Mouse (Mus musculus): ENCODE measurements at regions not wholly inside any gene's neighbourhood (a gene's known extent, or its start where the extent isn't known, plus 50 kb on each side); places are given as distances from the start of the nearest gene placed in this dataset.
"Not testable (repeated sequence)": the region's sequence is repeated elsewhere in the genome, so short reads cannot be mapped to it uniquely, and the experiment has no call there.

DNA sequence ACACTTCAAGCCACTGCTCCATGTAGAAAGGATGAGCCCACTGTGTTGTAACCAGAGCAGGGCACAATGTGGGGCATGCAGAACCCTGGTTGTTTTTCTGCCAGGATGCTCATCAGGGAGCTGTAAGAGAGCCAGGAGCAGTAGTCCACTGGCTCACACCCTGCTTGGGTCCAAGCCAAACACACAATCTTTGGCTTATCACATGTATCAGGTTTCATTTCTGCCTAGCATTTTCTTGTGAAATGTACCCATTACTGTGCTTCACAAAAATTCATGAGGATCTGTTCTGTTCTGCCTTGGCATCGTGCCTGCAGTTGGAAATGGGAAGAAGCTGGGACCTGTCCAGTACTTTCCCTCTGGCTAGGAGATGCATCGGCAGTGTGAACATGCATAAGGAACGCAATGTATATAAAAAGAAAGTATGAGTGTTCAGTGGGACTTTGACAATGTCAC lies 491.6 kb upstream of the Igfbp3 start:
- H3K4me1 ChIP-seq (replicated peaks; ENCODE audit: low read depth, low read length): no peaks in the 10 kb centered on the region
- H3K4me3 ChIP-seq (replicated peaks; ENCODE audit: low read length): no peak overlapping the region
- H3K27me3 ChIP-seq (ENCODE audit: insufficient read depth, low read length): no peaks in the 10 kb centered on the region
- H3K9me3 ChIP-seq (ENCODE audit: low read length): peaks cover 22% of the 10 kb centered on the region
- no peaks in the 10 kb centered on the region for H3K36me3 ChIP-seq (ENCODE audit: insufficient read depth, low read length)
- TF ChIP-seq CTCF (conservative IDR thresholded peaks at IDR 0.05; ENCODE audit: low read length): no peak
- no peak for TF ChIP-seq POU5F1 (IDR thresholded peaks at IDR 0.05; ENCODE audit: borderline replicate concordance, low read length)
- TF ChIP-seq NANOG (IDR thresholded peaks at IDR 0.05; ENCODE audit: borderline replicate concordance, low read length): no peak

DNA sequence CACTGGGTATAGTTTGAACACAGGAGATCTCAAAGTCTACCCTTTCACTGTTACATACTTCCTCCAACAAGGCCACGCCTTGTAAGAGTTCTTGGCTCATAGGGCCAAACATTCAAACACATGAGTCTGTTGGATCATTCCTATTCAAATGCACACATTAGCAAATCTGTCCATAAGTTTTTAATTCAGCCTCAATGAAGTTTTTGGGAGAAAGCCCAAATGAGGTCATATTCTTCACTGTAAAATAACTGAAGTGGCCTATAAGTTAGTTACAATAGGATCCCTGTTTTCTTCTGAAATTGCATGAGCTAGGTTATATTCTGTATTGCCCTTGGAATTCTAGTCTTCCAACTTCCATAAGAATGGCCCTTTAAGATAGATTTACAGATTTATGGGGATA lies 483.9 kb upstream of the Igfbp3 start:
- Histone ChIP-seq H3K36me3 (ENCODE audit: insufficient read depth, low read length) (peaks cover 3% of the 10 kb centered on the region; the same call in 1 of the 2 replicates), H3K4me3 (replicated peaks; ENCODE audit: low read length) (no peak overlapping the region), H3K27me3 (ENCODE audit: insufficient read depth, low read length) (no peaks in the 10 kb centered on the region), H3K9me3 (ENCODE audit: low read length) (peaks cover 20% of the 10 kb centered on the region), H3K4me1 (replicated peaks; ENCODE audit: low read depth, low read length) (no peaks in the 10 kb centered on the region)
- TF ChIP-seq POU5F1 (IDR thresholded peaks at IDR 0.05; ENCODE audit: borderline replicate concordance, low read length) (no peak), NANOG (IDR thresholded peaks at IDR 0.05; ENCODE audit: borderline replicate concordance, low read length) (no peak), CTCF (conservative IDR thresholded peaks at IDR 0.05; ENCODE audit: low read length) (no peak)

DNA sequence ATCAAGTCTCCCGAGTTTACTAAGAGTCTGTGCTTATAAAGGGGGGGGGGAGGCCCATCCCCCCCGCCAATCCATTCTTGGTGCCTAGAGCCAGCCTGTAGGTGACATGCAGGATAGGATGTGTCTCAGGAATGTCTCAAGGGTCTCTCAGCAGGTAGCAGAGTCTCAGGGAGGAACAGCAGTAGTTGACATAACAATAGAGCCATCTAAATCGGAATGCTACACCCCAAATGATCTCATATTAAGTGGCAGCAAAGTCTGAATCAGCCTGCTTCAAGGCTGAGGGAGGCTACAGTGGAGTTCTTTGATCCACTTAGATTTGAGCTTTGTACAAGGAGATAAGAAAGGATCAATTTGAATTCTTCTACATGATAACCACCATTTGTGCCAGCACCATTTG lies 476.0 kb upstream of the Igfbp3 start:
- not testable (repeated sequence) for H3K4me3 ChIP-seq (replicated peaks; ENCODE audit: low read length); H3K36me3 ChIP-seq (ENCODE audit: insufficient read depth, low read length); H3K27me3 ChIP-seq (ENCODE audit: insufficient read depth, low read length); H3K4me1 ChIP-seq (replicated peaks; ENCODE audit: low read depth, low read length)
- H3K9me3 ChIP-seq (ENCODE audit: low read length): peaks cover 54% of the 10 kb centered on the region
- TF ChIP-seq NANOG (IDR thresholded peaks at IDR 0.05; ENCODE audit: borderline replicate concordance, low read length): peak; percentile 77

DNA sequence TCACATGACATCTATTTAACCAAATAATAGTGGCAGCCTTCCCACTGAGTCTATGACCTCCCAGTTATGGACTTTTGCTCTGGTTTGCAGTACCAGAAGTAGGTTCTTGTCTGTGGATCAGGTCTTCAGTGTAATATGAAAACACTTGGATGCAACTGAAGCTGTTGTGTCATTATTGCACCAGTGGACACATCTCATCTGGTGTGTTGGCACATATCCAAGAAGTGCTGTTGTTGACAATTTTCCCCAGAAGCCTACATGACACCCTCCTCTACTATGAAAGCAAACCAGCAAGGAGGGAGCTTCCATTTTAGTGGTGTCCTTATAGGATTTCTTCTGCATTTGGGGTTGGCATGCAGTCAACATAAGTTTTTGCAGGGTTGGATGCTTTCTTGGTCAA lies 459.1 kb upstream of the Igfbp3 start:
- Histone ChIP-seq H3K4me3 (replicated peaks; ENCODE audit: low read length) (no peak overlapping the region), H3K36me3 (ENCODE audit: insufficient read depth, low read length) (no peaks in the 10 kb centered on the region), H3K27me3 (ENCODE audit: insufficient read depth, low read length) (no peaks in the 10 kb centered on the region), H3K4me1 (replicated peaks; ENCODE audit: low read depth, low read length) (no peaks in the 10 kb centered on the region), H3K9me3 (ENCODE audit: low read length) (peaks cover 5% of the 10 kb centered on the region; the same call in 1 of the 2 replicates)
- no peak for TF ChIP-seq NANOG (IDR thresholded peaks at IDR 0.05; ENCODE audit: borderline replicate concordance, low read length)
- no peak for TF ChIP-seq CTCF (conservative IDR thresholded peaks at IDR 0.05; ENCODE audit: low read length)
- no peak for TF ChIP-seq POU5F1 (IDR thresholded peaks at IDR 0.05; ENCODE audit: borderline replicate concordance, low read length)

DNA sequence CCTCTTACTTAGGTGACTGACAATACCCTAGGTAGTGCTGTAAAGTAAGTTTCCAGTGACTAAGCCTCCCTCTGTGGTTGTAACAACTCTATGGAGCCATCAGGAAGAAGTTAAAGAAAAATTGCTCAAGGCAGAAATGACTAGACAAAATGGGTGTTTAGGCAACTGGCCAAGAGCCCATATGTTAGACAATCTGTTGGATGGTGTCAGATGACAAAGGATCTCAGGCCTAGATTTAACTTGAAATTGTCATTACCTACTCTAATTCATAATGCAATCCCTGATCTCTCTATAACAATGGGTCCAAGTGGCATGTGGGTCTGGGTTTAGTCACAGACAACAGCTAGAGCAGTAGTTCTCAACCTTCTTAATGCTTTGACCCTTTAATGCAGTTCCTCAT lies 416.9 kb upstream of the Igfbp3 start:
- peaks cover 15% of the 10 kb centered on the region for H3K4me1 ChIP-seq (replicated peaks; ENCODE audit: low read depth, low read length)
- H3K36me3 ChIP-seq (ENCODE audit: insufficient read depth, low read length): no peaks in the 10 kb centered on the region
- no peak for TF ChIP-seq POU5F1 (IDR thresholded peaks at IDR 0.05; ENCODE audit: borderline replicate concordance, low read length)
- no peak for TF ChIP-seq NANOG (IDR thresholded peaks at IDR 0.05; ENCODE audit: borderline replicate concordance, low read length)
- no peak for TF ChIP-seq CTCF (conservative IDR thresholded peaks at IDR 0.05; ENCODE audit: low read length)
- H3K9me3 ChIP-seq (ENCODE audit: low read length): peaks cover 8% of the 10 kb centered on the region
- no peak overlapping the region for H3K4me3 ChIP-seq (replicated peaks; ENCODE audit: low read length)
- no peaks in the 10 kb centered on the region for H3K27me3 ChIP-seq (ENCODE audit: insufficient read depth, low read length)

DNA sequence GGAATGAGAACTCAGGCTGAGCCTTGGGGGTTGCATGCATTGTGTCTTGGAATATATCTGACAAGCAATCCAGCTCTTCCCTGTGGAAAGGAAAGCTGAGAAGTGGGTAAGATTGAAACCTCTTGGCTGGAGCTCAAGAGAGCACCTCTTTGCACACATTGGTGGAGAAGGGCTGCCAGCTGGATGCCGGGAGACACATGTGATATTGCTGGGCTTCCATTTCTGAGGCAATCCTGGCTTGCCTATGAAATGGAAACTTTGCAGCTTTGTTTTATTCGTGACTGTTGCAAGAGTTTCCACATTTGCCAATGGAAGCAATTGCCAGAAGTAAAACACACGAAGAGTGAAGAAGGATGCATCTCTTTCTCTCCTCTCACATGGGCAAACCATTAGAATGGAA lies 411.5 kb upstream of the Igfbp3 start:
- Histone ChIP-seq H3K27me3 (ENCODE audit: insufficient read depth, low read length) (no peaks in the 10 kb centered on the region), H3K4me3 (replicated peaks; ENCODE audit: low read length) (no peak overlapping the region), H3K4me1 (replicated peaks; ENCODE audit: low read depth, low read length) (no peaks in the 10 kb centered on the region), H3K36me3 (ENCODE audit: insufficient read depth, low read length) (no peaks in the 10 kb centered on the region), H3K9me3 (ENCODE audit: low read length) (no peaks in the 10 kb centered on the region)
- TF ChIP-seq NANOG (IDR thresholded peaks at IDR 0.05; ENCODE audit: borderline replicate concordance, low read length) (no peak), POU5F1 (IDR thresholded peaks at IDR 0.05; ENCODE audit: borderline replicate concordance, low read length) (no peak), CTCF (conservative IDR thresholded peaks at IDR 0.05; ENCODE audit: low read length) (no peak)

DNA sequence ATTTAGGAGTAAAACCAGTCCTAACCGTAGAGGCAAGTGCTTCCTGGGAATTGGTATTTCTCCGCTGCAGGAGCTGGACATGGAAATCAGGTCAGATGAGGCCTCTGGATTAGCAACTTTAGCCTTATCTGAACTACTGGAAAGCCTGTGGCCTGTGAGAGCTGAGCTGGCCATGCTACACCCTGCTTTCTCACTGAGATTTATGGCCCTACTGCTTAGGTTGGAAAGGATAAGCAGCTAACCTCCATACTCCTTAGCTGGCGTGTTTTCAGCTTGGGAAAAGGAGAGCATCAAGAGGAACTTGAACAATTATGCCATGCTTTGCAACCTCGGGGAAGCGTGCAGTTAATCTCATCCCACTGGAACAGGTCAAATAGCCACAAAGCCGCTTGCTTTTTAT lies 406.6 kb upstream of the Igfbp3 start:
- no peak overlapping the region for H3K4me3 ChIP-seq (replicated peaks; ENCODE audit: low read length)
- H3K27me3 ChIP-seq (ENCODE audit: insufficient read depth, low read length): no peaks in the 10 kb centered on the region
- no peaks in the 10 kb centered on the region for H3K36me3 ChIP-seq (ENCODE audit: insufficient read depth, low read length)
- H3K9me3 ChIP-seq (ENCODE audit: low read length): no peaks in the 10 kb centered on the region
- no peak for TF ChIP-seq POU5F1 (IDR thresholded peaks at IDR 0.05; ENCODE audit: borderline replicate concordance, low read length)
- no peak for TF ChIP-seq CTCF (conservative IDR thresholded peaks at IDR 0.05; ENCODE audit: low read length)
- no peak for TF ChIP-seq NANOG (IDR thresholded peaks at IDR 0.05; ENCODE audit: borderline replicate concordance, low read length)
- no peaks in the 10 kb centered on the region for H3K4me1 ChIP-seq (replicated peaks; ENCODE audit: low read depth, low read length)

DNA sequence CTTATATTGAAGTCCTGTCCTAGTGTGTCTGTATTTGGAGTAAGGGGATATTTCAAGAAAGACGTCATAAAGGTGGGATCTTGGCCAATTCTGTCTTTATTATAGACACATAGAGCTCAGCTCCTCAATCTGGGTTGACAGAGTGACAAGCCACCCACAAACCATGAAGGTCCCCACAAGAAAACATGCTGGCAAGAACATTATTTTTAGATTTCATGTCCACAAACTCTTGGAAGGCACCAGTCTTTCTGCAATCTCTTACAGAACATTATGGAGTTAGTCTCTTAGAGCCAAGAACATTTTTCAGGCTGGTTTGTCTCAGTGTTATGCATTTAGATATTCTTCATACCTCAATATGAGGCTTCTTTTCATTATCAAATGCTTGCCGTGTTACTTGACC lies 397.0 kb upstream of the Igfbp3 start:
- Histone ChIP-seq H3K36me3 (ENCODE audit: insufficient read depth, low read length) (no peaks in the 10 kb centered on the region), H3K4me3 (replicated peaks; ENCODE audit: low read length) (no peak overlapping the region), H3K27me3 (ENCODE audit: insufficient read depth, low read length) (no peaks in the 10 kb centered on the region), H3K4me1 (replicated peaks; ENCODE audit: low read depth, low read length) (no peaks in the 10 kb centered on the region), H3K9me3 (ENCODE audit: low read length) (no peaks in the 10 kb centered on the region)
- TF ChIP-seq NANOG (IDR thresholded peaks at IDR 0.05; ENCODE audit: borderline replicate concordance, low read length) (no peak), POU5F1 (IDR thresholded peaks at IDR 0.05; ENCODE audit: borderline replicate concordance, low read length) (no peak), CTCF (conservative IDR thresholded peaks at IDR 0.05; ENCODE audit: low read length) (no peak)

DNA sequence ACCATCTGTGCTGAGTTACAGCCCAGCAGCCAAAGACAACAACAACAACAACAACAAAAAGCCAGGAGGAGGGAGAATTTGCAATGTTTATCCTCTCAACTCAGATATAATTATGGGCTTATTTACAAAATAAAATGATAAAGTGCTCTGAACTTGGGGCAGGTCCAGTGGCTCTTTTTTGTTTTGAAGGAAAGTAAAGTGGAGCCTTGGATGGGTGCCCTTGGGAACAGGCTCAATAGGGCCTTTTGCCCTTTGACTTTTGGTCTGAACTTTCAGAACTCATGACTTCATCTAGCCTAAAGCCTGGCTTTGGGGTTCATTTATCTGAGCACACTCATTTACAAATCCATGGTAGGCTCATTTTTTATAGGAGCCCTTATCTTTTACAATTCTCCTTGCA lies 396.2 kb upstream of the Igfbp3 start:
- Histone ChIP-seq H3K27me3 (ENCODE audit: insufficient read depth, low read length) (no peaks in the 10 kb centered on the region), H3K4me3 (replicated peaks; ENCODE audit: low read length) (no peak overlapping the region), H3K4me1 (replicated peaks; ENCODE audit: low read depth, low read length) (no peaks in the 10 kb centered on the region), H3K36me3 (ENCODE audit: insufficient read depth, low read length) (no peaks in the 10 kb centered on the region), H3K9me3 (ENCODE audit: low read length) (no peaks in the 10 kb centered on the region)
- TF ChIP-seq NANOG (IDR thresholded peaks at IDR 0.05; ENCODE audit: borderline replicate concordance, low read length): no peak
- TF ChIP-seq CTCF (conservative IDR thresholded peaks at IDR 0.05; ENCODE audit: low read length): no peak
- TF ChIP-seq POU5F1 (IDR thresholded peaks at IDR 0.05; ENCODE audit: borderline replicate concordance, low read length): no peak
